Mouse (Mus musculus): ENCODE results near the gene Apoc3.

Gene Apoc3

GRCm38 (mm10) chr9:46235596-46235648 lies at the start of gene Apoc3:
Gene Apoc3 (minus strand): TSS chr9:46235636.
- no peak for DNase-seq (ENCODE audit: low read depth in 2 of 2, low spot score in 2 of 2)

- DNase-seq (ENCODE audit: low read depth in 2 of 2, low spot score in 2 of 2) = peak; percentile 88 to 97
Observed at GRCm38 (mm10) chr9:46282631-46283436, 47.4 kb upstream of the Apoc3 start, which contains the start of gene Bud13. Gene Bud13 (plus strand): TSS chr9:46283008.

GRCm38 (mm10) chr9:46274494-46274893 lies 39.1 kb upstream of the Apoc3 start:
- no peak for DNase-seq (ENCODE audit: low read depth in 2 of 2, low spot score in 2 of 2)

- DNase-seq (ENCODE audit: low read depth in 2 of 2, low spot score in 2 of 2) = peak; percentile 85 to 87
Observed at GRCm38 (mm10) chr9:46272677-46273454, 37.4 kb upstream of the Apoc3 start, which contains the start of gene Zpr1. Gene Zpr1 (plus strand): TSS chr9:46273064.

GRCm38 (mm10) chr9:46272070-46272469 lies 36.6 kb upstream of the Apoc3 start:
- DNase-seq (ENCODE audit: low read depth in 2 of 2, low spot score in 2 of 2) = peak; percentile 43 to 54

GRCm38 (mm10) chr9:46270782-46271181 lies 35.3 kb upstream of the Apoc3 start:
- no peak for DNase-seq (ENCODE audit: low read depth in 2 of 2, low spot score in 2 of 2)

- DNase-seq (ENCODE audit: low read depth in 2 of 2, low spot score in 2 of 2) = no peak
Observed at GRCm38 (mm10) chr9:46269125-46269524, 33.7 kb upstream of the Apoc3 start.

GRCm38 (mm10) chr9:46268343-46268873 lies 33.0 kb upstream of the Apoc3 start, which contains the start of gene Apoa5:
Gene Apoa5 (plus strand): TSS chr9:46268633.
- no peak for DNase-seq (ENCODE audit: low read depth in 2 of 2, low spot score in 2 of 2)

GRCm38 (mm10) chr9:46261131-46261530 lies 25.7 kb upstream of the Apoc3 start:
- no peak for DNase-seq (ENCODE audit: low read depth in 2 of 2, low spot score in 2 of 2)

- no peak for DNase-seq (ENCODE audit: low read depth in 2 of 2, low spot score in 2 of 2)
Observed at GRCm38 (mm10) chr9:46259111-46259510, 23.7 kb upstream of the Apoc3 start.

- DNase-seq (ENCODE audit: low read depth in 2 of 2, low spot score in 2 of 2) = no peak
Observed at GRCm38 (mm10) chr9:46257546-46257945, 22.1 kb upstream of the Apoc3 start.

- no peak for DNase-seq (ENCODE audit: low read depth in 2 of 2, low spot score in 2 of 2)
Observed at GRCm38 (mm10) chr9:46256658-46257385, 21.4 kb upstream of the Apoc3 start.

GRCm38 (mm10) chr9:46256177-46256576 lies 20.7 kb upstream of the Apoc3 start:
- DNase-seq (ENCODE audit: low read depth in 2 of 2, low spot score in 2 of 2) = no peak

GRCm38 (mm10) chr9:46246752-46247324 lies 11.4 kb upstream of the Apoc3 start:
- peak in 1 of 2 experiments; percentile 34 for DNase-seq (ENCODE audit: low read depth in 2 of 2, low spot score in 2 of 2)

- no peak for DNase-seq (ENCODE audit: low read depth in 2 of 2, low spot score in 2 of 2)
Observed at GRCm38 (mm10) chr9:46243584-46243983, 8.1 kb upstream of the Apoc3 start.

GRCm38 (mm10) chr9:46243122-46243521 lies 7.7 kb upstream of the Apoc3 start:
- DNase-seq (ENCODE audit: low read depth in 2 of 2, low spot score in 2 of 2) = no peak

GRCm38 (mm10) chr9:46241818-46242217 lies 6.4 kb upstream of the Apoc3 start:
- DNase-seq (ENCODE audit: low read depth in 2 of 2, low spot score in 2 of 2) = no peak

GRCm38 (mm10) chr9:46240526-46241153 lies 5.2 kb upstream of the Apoc3 start, which contains the start of gene Apoa4:
Gene Apoa4 (plus strand): TSS chr9:46240696.
- no peak for DNase-seq (ENCODE audit: low read depth in 2 of 2, low spot score in 2 of 2)

GRCm38 (mm10) chr9:46238850-46239249 lies 3.4 kb upstream of the Apoc3 start:
- DNase-seq (ENCODE audit: low read depth in 2 of 2, low spot score in 2 of 2) = no peak

GRCm38 (mm10) chr9:46235649-46236048 lies 213 bp upstream of the Apoc3 start:
- DNase-seq (ENCODE audit: low read depth in 2 of 2, low spot score in 2 of 2) = no peak

- DNase-seq (ENCODE audit: low read depth in 2 of 2, low spot score in 2 of 2) = no peak
Observed at GRCm38 (mm10) chr9:46235196-46235595, 240 bp downstream of the Apoc3 start.
